Mouse (Mus musculus) lung, postnatal 0 days (tissue): ENCODE measurements around the gene Slc4a4.

ENCODE experiments used
- CTCF ChIP-seq: IDR thresholded peaks from 2 replicates; pipeline ENCODE4 v1.5.1; 2016; ENCODE audit warnings: antibody characterized with exemption, mild to moderate bottlenecking
- EP300 ChIP-seq: IDR thresholded peaks from 2 replicates; pipeline ENCODE4 v1.6.1; 2016; ENCODE audit warnings: antibody characterized with exemption, mild to moderate bottlenecking, control low read depth

GRCm38 (mm10) chr5:88964685-88965290 lies 78.2 kb downstream of the Slc4a4 start:
- TF ChIP-seq EP300 (no peak), CTCF (no peak)
